In genomic region chr2:60552902-60553682, GRCm38 (mm10) we compare ENCODE assay signal across 8 mouse cellular contexts. TPM values are rescaled to one million over a fixed set of nuclear protein-coding genes. Genes with fewer than 3 reads are reported as not detected.
DNase-seq lines count a peak whose midpoint lies in the region; ATAC-seq and TF ChIP-seq lines count a peak whose summit lies in the region.

TSS of gene Pla2r1 (minus strand) at chr2:60553308.

- no peaks in the 10 kb centered on the region for H3K27me3 ChIP-seq in forebrain, postnatal 0 days (ENCODE audit: insufficient read depth, low read length)
- H3K27me3 ChIP-seq in hindbrain, embryonic 11.5 days (ENCODE audit: control insufficient read depth, insufficient read depth, low read length), result no peaks in the 10 kb centered on the region
- H3K27me3 ChIP-seq in limb, embryonic 14.5 days (ENCODE audit: control insufficient read depth, insufficient read depth, low read length), result no peaks in the 10 kb centered on the region
- H3K27me3 ChIP-seq in midbrain, embryonic 13.5 days, result peaks cover 22% of the 10 kb centered on the region; the same call in 1 of the 2 replicates
- no peaks in the 10 kb centered on the region for H3K27me3 ChIP-seq in thymus, adult 2 months (ENCODE audit: control insufficient read depth, insufficient read depth, low read length)

- H3K27ac ChIP-seq in forebrain, postnatal 0 days (ENCODE audit: low read depth, low read length), result no peak within 1 kb of the TSS
- H3K27ac ChIP-seq in hindbrain, embryonic 11.5 days (ENCODE audit: low read depth, low read length), result no peak within 1 kb of the TSS
- no peak within 1 kb of the TSS for H3K27ac ChIP-seq in limb, embryonic 14.5 days (replicated peaks; ENCODE audit: low read depth, low read length)
- H3K27ac ChIP-seq in midbrain, embryonic 13.5 days, result no peak within 1 kb of the TSS
- H3K27ac ChIP-seq in thymus, adult 2 months (ENCODE audit: control insufficient read depth, insufficient read depth, low read length), result no peak within 1 kb of the TSS

- no peak for TF ChIP-seq POLR2A in limb, embryonic 14.5 days (IDR thresholded peaks at IDR 0.05; ENCODE audit: borderline replicate concordance, extremely low read depth, insufficient read depth, insufficient read length)
- no peak for TF ChIP-seq POLR2A in thymus, adult 2 months (IDR thresholded peaks at IDR 0.05; ENCODE audit: control insufficient read depth, extremely low read depth, insufficient read depth, low read length, poor library complexity)

- TF ChIP-seq CTCF in forebrain, postnatal 0 days (IDR thresholded peaks at IDR 0.05; ENCODE audit: low read depth), result 0 out of 2 replicates have a peak, but pooled peaks have one; percentile 12
- TF ChIP-seq CTCF in thymus, adult 2 months (IDR thresholded peaks at IDR 0.05; ENCODE audit: borderline replicate concordance, control insufficient read depth, extremely low read depth, insufficient read depth, low read length, poor library complexity), result no peak

- no peaks in the 10 kb centered on the region for H3K36me3 ChIP-seq in forebrain, postnatal 0 days (ENCODE audit: insufficient read depth)
- H3K36me3 ChIP-seq in hindbrain, embryonic 11.5 days (ENCODE audit: control insufficient read depth, insufficient read depth, low read length), result no peaks in the 10 kb centered on the region
- no peaks in the 10 kb centered on the region for H3K36me3 ChIP-seq in limb, embryonic 14.5 days (ENCODE audit: control insufficient read depth, insufficient read depth, low read length)
- H3K36me3 ChIP-seq in midbrain, embryonic 13.5 days, result no peaks in the 10 kb centered on the region
- no peaks in the 10 kb centered on the region for H3K36me3 ChIP-seq in thymus, adult 2 months (ENCODE audit: control insufficient read depth, insufficient read depth, low read length)

- no peaks in the 10 kb centered on the region for H3K9me3 ChIP-seq in forebrain, postnatal 0 days (ENCODE audit: low read length)
- H3K9me3 ChIP-seq in hindbrain, embryonic 11.5 days (ENCODE audit: control insufficient read depth, low read length), result no peaks in the 10 kb centered on the region
- H3K9me3 ChIP-seq in limb, embryonic 14.5 days (ENCODE audit: control insufficient read depth, low read length), result no peaks in the 10 kb centered on the region
- H3K9me3 ChIP-seq in midbrain, embryonic 13.5 days, result no peaks in the 10 kb centered on the region

- H3K9ac ChIP-seq in forebrain, postnatal 0 days, result no peak within 1 kb of the TSS
- H3K9ac ChIP-seq in hindbrain, embryonic 11.5 days (ENCODE audit: low read depth, low read length), result peak within 1 kb of the TSS; percentile 33; the same call in 1 of the 2 replicates
- peak within 1 kb of the TSS; percentile 51 for H3K9ac ChIP-seq in limb, embryonic 14.5 days (ENCODE audit: low read depth, low read length, severe bottlenecking)
- H3K9ac ChIP-seq in midbrain, embryonic 13.5 days (replicated peaks), result peak within 1 kb of the TSS; percentile 65

- peak within 1 kb of the TSS; percentile 53 for H3K4me2 ChIP-seq in forebrain, postnatal 0 days (ENCODE audit: low read depth)
- H3K4me2 ChIP-seq in hindbrain, embryonic 11.5 days (replicated peaks; ENCODE audit: low read depth, low read length), result peak within 1 kb of the TSS; percentile 76
- peak within 1 kb of the TSS; percentile 94 for H3K4me2 ChIP-seq in limb, embryonic 14.5 days (replicated peaks; ENCODE audit: low read depth, low read length, severe bottlenecking)
- peak within 1 kb of the TSS; percentile 72 for H3K4me2 ChIP-seq in midbrain, embryonic 13.5 days (replicated peaks)

- peaks cover 7% of the 10 kb centered on the region; the same call in 1 of the 2 replicates for H3K4me1 ChIP-seq in forebrain, postnatal 0 days (ENCODE audit: insufficient read depth)
- H3K4me1 ChIP-seq in hindbrain, embryonic 11.5 days (replicated peaks; ENCODE audit: control insufficient read depth, insufficient read depth, low read length), result no peaks in the 10 kb centered on the region
- H3K4me1 ChIP-seq in limb, embryonic 14.5 days (ENCODE audit: control insufficient read depth, insufficient read depth, low read length), result peaks cover 8% of the 10 kb centered on the region
- peaks cover 12% of the 10 kb centered on the region for H3K4me1 ChIP-seq in midbrain, embryonic 13.5 days (replicated peaks)
- H3K4me1 ChIP-seq in thymus, adult 2 months (replicated peaks; ENCODE audit: control insufficient read depth, insufficient read depth, low read length), result peaks cover 7% of the 10 kb centered on the region

- 5% methylated on average over 33 of the region's 33 CpGs for WGBS in forebrain, postnatal 0 days
- whole genome bisulfite sequencing in hindbrain, embryonic 11.5 days, result 4% methylated on average over 33 of the region's 33 CpGs
- WGBS in limb, embryonic 14.5 days, result 3% methylated on average over 33 of the region's 33 CpGs
- 3% methylated on average over 33 of the region's 33 CpGs for WGBS in midbrain, embryonic 13.5 days
- 34% methylated on average over 33 of the region's 33 CpGs for WGBS in thymus, adult 2 months

- peak; percentile 36 for ATAC-seq in forebrain, postnatal 0 days
- ATAC-seq in hindbrain, embryonic 11.5 days (ENCODE audit: low FRiP score), result peak; percentile 66
- ATAC-seq in limb, embryonic 14.5 days (ENCODE audit: low FRiP score, low read depth), result peak; percentile 58; the same call in 1 of the 2 replicates
- peak; percentile 69 for ATAC-seq in midbrain, embryonic 13.5 days

- DNase-seq in ZHBTc4 (ENCODE audit: low read depth, low spot score), result peak; percentile 87
- DNase-seq in c-Kit-positive CD71-positive TER-119-positive erythroid progenitor cells, embryonic 14.5 days (ENCODE audit: low spot score), result peak; percentile 1
- DNase-seq in forebrain, postnatal 0 days, result no peak
- DNase-seq in hindbrain, embryonic 11.5 days (ENCODE audit: low spot score), result peak; percentile 62
- peak; percentile 34 for DNase-seq in limb, embryonic 14.5 days (ENCODE audit: low spot score)
- peak; percentile 22 for DNase-seq in thymus, adult 2 months
- DNase-seq in right cerebral cortex, postnatal 36 days (ENCODE audit: low spot score in 2 of 2), result no peak

- H3K4me3 ChIP-seq in forebrain, postnatal 0 days (ENCODE audit: low read depth, low read length), result peak within 1 kb of the TSS; percentile 22
- H3K4me3 ChIP-seq in hindbrain, embryonic 11.5 days (ENCODE audit: low read depth, low read length), result peak within 1 kb of the TSS; percentile 32
- H3K4me3 ChIP-seq in limb, embryonic 14.5 days (replicated peaks; ENCODE audit: low read length), result peak within 1 kb of the TSS; percentile 42
- peak within 1 kb of the TSS; percentile 38 for H3K4me3 ChIP-seq in midbrain, embryonic 13.5 days (replicated peaks)
- peak within 1 kb of the TSS; percentile 38 for H3K4me3 ChIP-seq in thymus, adult 2 months (ENCODE audit: control insufficient read depth, insufficient read depth, low read length)

RNA-seq across cellular contexts. Expression of gene Pla2r1, which starts in this region (rescaled TPM):
- 0.54 and 0.81 TPM in 2 replicates for total RNA-seq in forebrain, postnatal 0 days (2014; rRNA removed)
- polyA plus RNA-seq in forebrain, postnatal 0 days (2015; fragmentation: Nextera tagmentation; extraction: Ambion mirVana), result 0.15 and 0.21 TPM in 2 replicates
- polyA plus RNA-seq in hindbrain, embryonic 11.5 days (2014; fragmentation: Nextera tagmentation; extraction: Ambion mirVana), result 0.88 and 1.0 TPM in 2 replicates
- 1.0 and 1.1 TPM in 2 replicates for polyA plus RNA-seq in limb, embryonic 14.5 days (2012; rRNA removed)
- polyA plus RNA-seq in limb, embryonic 14.5 days (2014; fragmentation: Nextera tagmentation; extraction: Ambion mirVana), result 1.0 and 1.4 TPM in 2 replicates
- polyA plus RNA-seq in midbrain, embryonic 13.5 days (2015; fragmentation: Nextera tagmentation; extraction: Ambion mirVana), result 0.18 and 0.42 TPM in 2 replicates
- 0.47 and 0.60 TPM in 2 replicates for polyA plus RNA-seq in thymus, adult 2 months (2012; rRNA removed)

Comparison
In these comparisons a context has a peak if more than half of its experiments do, and no peak if none do; other contexts are left out.
1. Peak in ATAC-seq, H3K4me3 ChIP-seq and H3K4me2 ChIP-seq in forebrain, postnatal 0 days; RNA of the gene not detected or under 1 TPM.
2. Peak in ATAC-seq, H3K4me3 ChIP-seq, H3K9ac ChIP-seq and H3K4me2 ChIP-seq in midbrain, embryonic 13.5 days; RNA of the gene not detected or under 1 TPM.
3. Peak in DNase-seq and H3K4me3 ChIP-seq in thymus, adult 2 months; RNA of the gene not detected or under 1 TPM.
4. DNase-seq: peak in ZHBTc4 (single experiment), c-Kit-positive CD71-positive TER-119-positive erythroid progenitor cells, embryonic 14.5 days (single experiment), hindbrain, embryonic 11.5 days (single experiment) and limb, embryonic 14.5 days (single experiment); none in forebrain, postnatal 0 days (single experiment) and right cerebral cortex, postnatal 36 days (0 of 2).
5. Peak in every context shown above with its lines, with median percentiles within 50 percentile points of each other: ATAC-seq, H3K4me2 ChIP-seq and H3K4me3 ChIP-seq.